Mouse (Mus musculus) heart, adult 2 months (tissue): ENCODE data around the gene Ttc7.

Experiments used
- CTCF ChIP-seq: fragments of 200-600 bp; IDR thresholded peaks from 2 replicates; pipeline ENCODE4 v1.8.1; 2022; ENCODE audit warnings: antibody characterized with exemption, mild to moderate bottlenecking, moderate library complexity
- POLR2A ChIP-seq: fragments of 200-500 bp; IDR thresholded peaks from 2 replicates; pipeline ENCODE4 v1.6.1; 2011; ENCODE audit warnings: mild to moderate bottlenecking, low read depth, low read length, control low read depth; ENCODE audit not compliant: insufficient read depth

- peak; percentile 20; the same call in 1 of the 2 replicates for TF ChIP-seq CTCF
- no peak for TF ChIP-seq POLR2A
These were observed 33.4 kb downstream of the Ttc7 start for GRCm38 (mm10) chr17:87315891-87316763.
